Mouse (Mus musculus) testis, adult 2 months (tissue): ENCODE results near the gene Ushbp1. TPM values are rescaled to one million over a fixed set of nuclear protein-coding genes. Genes with fewer than 3 reads are reported as not detected.

Experiments used
- H3K27ac ChIP-seq: fragments of 200-500 bp; 2 replicates; pipeline ENCODE4 v1.5.1; 2012; ENCODE audit warnings: low read depth, low read length; ENCODE audit not compliant: control insufficient read depth, insufficient read depth
- H3K27me3 ChIP-seq: fragments of 200-500 bp; 2 replicates; pipeline ENCODE4 v1.6.1; 2012; ENCODE audit warnings: mild to moderate bottlenecking, low read length, moderate library complexity; ENCODE audit not compliant: control insufficient read depth, insufficient read depth
- H3K36me3 ChIP-seq: fragments of 200-500 bp; 2 replicates; pipeline ENCODE4 v1.6.1; 2012; ENCODE audit warnings: mild to moderate bottlenecking, low read length; ENCODE audit not compliant: control insufficient read depth, insufficient read depth
- H3K4me1 ChIP-seq: fragments of 200-500 bp; 2 replicates; pipeline ENCODE4 v1.6.1; 2012; ENCODE audit warnings: low read length; ENCODE audit not compliant: control insufficient read depth, insufficient read depth
- H3K4me3 ChIP-seq: fragments of 200-500 bp; 2 replicates; pipeline ENCODE4 v1.5.1; 2012; ENCODE audit warnings: low read depth, mild to moderate bottlenecking, low read length, moderate library complexity, mixed read lengths; ENCODE audit not compliant: control insufficient read depth
- CTCF ChIP-seq: fragments of 200-500 bp; IDR thresholded peaks from 2 replicates; pipeline ENCODE4 v1.5.1; 2012; ENCODE audit warnings: low read depth, mild to moderate bottlenecking, inconsistent platforms, low read length, moderate library complexity; ENCODE audit not compliant: control insufficient read depth, insufficient read depth, insufficient replicate concordance
- POLR2A ChIP-seq: fragments of 200-500 bp; IDR thresholded peaks from 2 replicates; pipeline ENCODE4 v1.6.1; 2012; ENCODE audit warnings: low read depth, mild to moderate bottlenecking, inconsistent platforms, low read length, moderate library complexity; ENCODE audit not compliant: control insufficient read depth
- polyA plus RNA-seq: library from polyadenylated mRNA; depleted of rRNA; stranded (reverse); fragments of >200 nt; gene quantifications from 2 replicates; pipeline ENCODE4 v1.2.3, GENCODE M21; 2012

Gene Ushbp1
- polyA plus RNA-seq, 1 experiment: 1.3 TPM

DNA sequence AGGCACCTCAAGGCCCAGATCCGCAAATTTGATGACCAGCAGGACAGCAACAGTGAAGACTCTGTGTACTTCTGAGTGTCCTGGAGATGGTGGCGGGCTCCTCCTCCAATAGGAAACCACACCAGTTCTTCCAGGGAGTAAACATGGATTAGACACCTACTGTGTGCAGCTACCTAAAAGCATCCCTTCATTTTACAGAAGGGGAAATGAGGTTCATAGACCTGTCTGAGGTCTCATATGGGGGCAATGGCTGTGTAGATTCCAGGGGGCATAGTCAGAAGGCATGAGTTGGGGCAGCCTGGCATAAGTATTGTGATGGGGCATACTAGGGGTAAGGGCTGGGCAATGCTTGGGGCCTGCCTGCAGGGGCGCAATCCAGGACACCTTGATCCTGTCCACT, 22.6 kb downstream of the Ushbp1 start:
- no peak overlapping the region for H3K4me3 ChIP-seq
- H3K27ac ChIP-seq: no peak overlapping the region
- peaks cover 14% of the 10 kb centered on the region for H3K4me1 ChIP-seq
- H3K36me3 ChIP-seq: no peaks in the 10 kb centered on the region; the same call in 1 of the 2 replicates
- H3K27me3 ChIP-seq: no peaks in the 10 kb centered on the region
- TF ChIP-seq POLR2A: no peak
- TF ChIP-seq CTCF: no peak

- Histone ChIP-seq H3K27me3 (no peaks in the 10 kb centered on the region), H3K27ac (no peak overlapping the region), H3K4me1 (peaks cover 19% of the 10 kb centered on the region), H3K36me3 (no peaks in the 10 kb centered on the region; the same call in 1 of the 2 replicates), H3K4me3 (no peak overlapping the region)
- TF ChIP-seq CTCF (no peak), POLR2A (no peak)
Measured at GRCm38 (mm10) chr8:71372427-71372826, 23.2 kb downstream of the Ushbp1 start.

DNA sequence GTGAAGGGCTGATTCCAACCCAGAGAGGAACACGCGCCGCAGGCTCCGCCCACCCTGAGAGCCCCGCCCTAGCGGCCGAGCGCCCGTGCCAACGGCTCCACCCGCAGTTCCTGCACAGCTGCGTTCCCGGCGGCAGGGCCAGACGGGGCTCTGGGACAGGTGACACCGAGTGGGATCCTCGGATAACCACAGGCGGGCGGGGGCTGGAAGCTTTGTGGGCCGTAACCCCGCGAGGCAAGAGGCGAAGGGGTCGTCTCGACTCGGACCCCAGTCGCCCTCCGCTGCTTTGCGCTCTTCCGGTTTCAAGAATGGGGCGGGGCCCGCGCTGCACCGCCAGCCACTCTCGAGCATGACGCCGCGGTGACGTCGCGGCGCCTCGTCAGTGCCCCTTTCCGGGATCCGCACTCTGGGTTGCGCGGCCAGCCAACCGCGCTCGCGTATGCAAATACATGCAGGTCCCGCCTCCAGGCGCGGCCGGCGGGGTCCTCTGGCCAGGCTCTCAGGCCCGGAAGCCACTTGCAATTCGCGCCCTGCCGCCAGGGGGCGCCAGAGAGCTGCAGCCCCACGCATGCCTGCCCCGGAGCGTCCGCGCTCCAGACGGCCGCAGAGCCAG, 24.3 kb downstream of the Ushbp1 start, which contains the start of gene Ocel1:
Ocel1 (plus strand) TSS at position 63 of the 613 bp plus-strand sequence.
- Histone ChIP-seq H3K4me1 (peaks cover 19% of the 10 kb centered on the region), H3K36me3 (no peaks in the 10 kb centered on the region; the same call in 1 of the 2 replicates), H3K27ac (peak within 1 kb of the TSS; percentile 97), H3K27me3 (no peaks in the 10 kb centered on the region), H3K4me3 (peak within 1 kb of the TSS; percentile 96)
- TF ChIP-seq POLR2A (peak; percentile 81), CTCF (peak; percentile 96)

DNA sequence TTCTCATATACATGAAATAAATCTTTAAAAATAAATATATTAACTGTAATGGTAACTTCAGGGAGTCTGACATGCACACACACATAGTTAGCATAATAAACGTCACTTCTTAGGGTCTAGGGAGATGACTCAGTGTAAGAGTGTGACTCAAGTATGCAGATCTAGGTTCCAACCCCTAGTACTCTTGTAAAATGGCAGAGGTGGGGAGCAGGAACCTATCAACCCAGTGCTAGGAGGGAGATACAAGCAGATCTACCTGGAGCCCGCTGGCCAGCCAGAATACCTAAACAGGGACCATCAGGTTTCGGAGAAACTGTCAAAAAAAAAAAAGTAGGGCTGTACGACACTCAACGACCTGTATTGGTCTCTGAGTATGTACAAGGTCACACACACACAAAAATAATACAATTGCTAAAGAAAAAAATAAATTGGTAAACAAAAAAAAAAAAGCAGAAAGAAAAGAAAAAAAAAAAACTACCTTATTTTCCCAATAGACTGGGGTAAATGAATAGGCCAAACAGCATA, 24.8 kb downstream of the Ushbp1 start:
- peak overlapping the region; percentile 96 for H3K4me3 ChIP-seq
- H3K27ac ChIP-seq: peak overlapping the region; percentile 69
- no peaks in the 10 kb centered on the region for H3K27me3 ChIP-seq
- peaks cover 15% of the 10 kb centered on the region for H3K4me1 ChIP-seq
- H3K36me3 ChIP-seq: no peaks in the 10 kb centered on the region; the same call in 1 of the 2 replicates
- no peak for TF ChIP-seq POLR2A
- TF ChIP-seq CTCF: no peak

GRCm38 (mm10) chr8:71369040-71369718, 26.4 kb downstream of the Ushbp1 start:
- TF ChIP-seq CTCF (no peak), POLR2A (no peak)
- Histone ChIP-seq H3K36me3 (no peaks in the 10 kb centered on the region; the same call in 1 of the 2 replicates), H3K27me3 (no peaks in the 10 kb centered on the region), H3K4me1 (peaks cover 13% of the 10 kb centered on the region), H3K4me3 (peak overlapping the region; percentile 41), H3K27ac (peak overlapping the region; percentile 65; the same call in 1 of the 2 replicates)

GRCm38 (mm10) chr8:71368366-71368765, 27.2 kb downstream of the Ushbp1 start:
- Histone ChIP-seq H3K4me1 (peaks cover 13% of the 10 kb centered on the region), H3K27ac (peak overlapping the region; percentile 56; the same call in 1 of the 2 replicates)

More at GRCm38 (mm10) chr8:71368366-71368765, 27.2 kb downstream of the Ushbp1 start:
- TF ChIP-seq CTCF: no peak
- TF ChIP-seq POLR2A: peak; percentile 46; the same call in 1 of the 2 replicates
- Histone ChIP-seq H3K27me3 (no peaks in the 10 kb centered on the region), H3K4me3 (peak overlapping the region; percentile 95), H3K36me3 (no peaks in the 10 kb centered on the region; the same call in 1 of the 2 replicates)
